Mouse (Mus musculus) hematopoietic stem cell, adult 5-6 weeks (primary cell): Measurements from ENCODE around the gene 2610318N02Rik. TPM values are rescaled to one million over a fixed set of nuclear protein-coding genes. Genes with fewer than 3 reads are reported as not detected.
A peak's percentile ranks its signal among the peaks of the same experiment; 100 is the strongest.

Experiments used
- ATAC-seq, 2 experiments: fragments of 125-278 bp in 1 of 2; replicated peaks in 1 of 2; 2 replicates each; pipeline ENCODE4 v1.8.0; 2016 to 2017; ENCODE audit warnings: inconsistent platforms in 2 of 2, mild to moderate bottlenecking in 2 of 2, moderate number of reproducible peaks in 2 of 2, low read depth in 1 of 2, moderate TSS enrichment in 1 of 2; ENCODE audit not compliant: low FRiP score in 2 of 2, poor library complexity in 2 of 2, severe bottlenecking in 2 of 2, insufficient read depth in 1 of 2, low TSS enrichment in 1 of 2
- total RNA-seq: library from RNA; stranded (forward); fragments of 172-1452, 232-1000 nt; gene quantifications from 2 replicates; pipeline ENCODE4 v1.2.3, GENCODE M21; 2017

The 2610318N02Rik gene
- total RNA-seq, 1 experiment from 2014 or later, result 5.0 TPM

- peak; percentile 72 to 92 for ATAC-seq
These were observed 55.2 kb downstream of the 2610318N02Rik start, which contains the start of gene Ypel1 for GRCm38 (mm10) chr16:17069511-17070443. TSS of gene Ypel1 (plus strand) at chr16:17069696.

- ATAC-seq, result no peak
These were observed 57.4 kb downstream of the 2610318N02Rik start for GRCm38 (mm10) chr16:17067552-17067951.

Other genes with a start within 250 kb of the 2610318N02Rik start
- 24.6 and 28.1 TPM in 2 replicates for gene Ppm1f, start 228.7 kb downstream of the 2610318N02Rik start, total RNA-seq
- gene Mapk1, start 141.8 kb downstream of the 2610318N02Rik start, total RNA-seq, result 119 and 156 TPM in 2 replicates
- gene Ypel1, start 55.5 kb downstream of the 2610318N02Rik start, total RNA-seq, result 13.5 and 14.4 TPM in 2 replicates
- 85.2 and 117 TPM in 2 replicates for gene Ppil2, start 13.9 kb downstream of the 2610318N02Rik start, total RNA-seq
- 24.2 and 26.2 TPM in 2 replicates for gene Sdf2l1, start 7.2 kb upstream of the 2610318N02Rik start, total RNA-seq
- gene Ydjc, start 19.5 kb upstream of the 2610318N02Rik start, total RNA-seq, result 16.1 and 16.8 TPM in 2 replicates
- 0.35 and 4.3 TPM in 2 replicates for gene Ccdc116, start 22.1 kb upstream of the 2610318N02Rik start, total RNA-seq
- gene Ube2l3, start 77.5 kb upstream of the 2610318N02Rik start, total RNA-seq, result 99.6 and 120 TPM in 2 replicates
- gene Rimbp3, start 83.4 kb upstream of the 2610318N02Rik start, total RNA-seq, result 0.25 and 0.50 TPM in 2 replicates
- 2.9 and 3.9 TPM in 2 replicates for gene Hic2, start 108.4 kb upstream of the 2610318N02Rik start, total RNA-seq
- gene Tmem191c, start 150.9 kb upstream of the 2610318N02Rik start, total RNA-seq, result 12.4 and 27.3 TPM in 2 replicates
- not detected in 2 replicates for gene Serpind1, start 206.2 kb upstream of the 2610318N02Rik start, total RNA-seq